Mouse (Mus musculus) MEL-GATA-1-ER (cell line): ENCODE results near the gene Tbata.

Experiments
- DNase-seq: peaks from one replicate; pipeline ENCODE4 v3.0.0-alpha.2; 2012; ENCODE audit warnings: low read depth; ENCODE audit errors: extremely low read depth

Tbata gene

GRCm38 (mm10) chr10:61171654-61172053 lies at the start of gene Tbata:
TSS of gene Tbata (plus strand) at chr10:61171954.
- DNase-seq, result no peak

GRCm38 (mm10) chr10:61123276-61123913 lies 48.4 kb upstream of the Tbata start:
- DNase-seq, result no peak

GRCm38 (mm10) chr10:61124462-61124861 lies 47.3 kb upstream of the Tbata start:
- no peak for DNase-seq

GRCm38 (mm10) chr10:61128701-61129365 lies 42.9 kb upstream of the Tbata start:
- no peak for DNase-seq

GRCm38 (mm10) chr10:61130959-61131358 lies 40.8 kb upstream of the Tbata start:
- no peak for DNase-seq

- no peak for DNase-seq
These were observed 37.7 kb upstream of the Tbata start for GRCm38 (mm10) chr10:61134041-61134440.

- no peak for DNase-seq
These were observed 36.4 kb upstream of the Tbata start for GRCm38 (mm10) chr10:61135226-61135839.

- no peak for DNase-seq
These were observed 34.2 kb upstream of the Tbata start for GRCm38 (mm10) chr10:61137567-61137966.

- DNase-seq, result no peak
These were observed 28.4 kb upstream of the Tbata start for GRCm38 (mm10) chr10:61143343-61143742.

GRCm38 (mm10) chr10:61145766-61146118 lies 26.0 kb upstream of the Tbata start:
- no peak for DNase-seq

GRCm38 (mm10) chr10:61146119-61146806 lies 25.5 kb upstream of the Tbata start:
- no peak for DNase-seq

GRCm38 (mm10) chr10:61146807-61147156 lies 25.0 kb upstream of the Tbata start:
- DNase-seq, result no peak

GRCm38 (mm10) chr10:61147157-61148040 lies 24.4 kb upstream of the Tbata start, which contains the start of gene Sgpl1:
TSS of gene Sgpl1 (minus strand) at chr10:61147703.
- peak; percentile 43 for DNase-seq

GRCm38 (mm10) chr10:61149476-61149875 lies 22.3 kb upstream of the Tbata start:
- DNase-seq, result no peak

GRCm38 (mm10) chr10:61150616-61151015 lies 21.1 kb upstream of the Tbata start:
- no peak for DNase-seq

GRCm38 (mm10) chr10:61152131-61152530 lies 19.6 kb upstream of the Tbata start:
- no peak for DNase-seq

GRCm38 (mm10) chr10:61155611-61156010 lies 16.1 kb upstream of the Tbata start:
- no peak for DNase-seq

- DNase-seq, result no peak
These were observed 15.3 kb upstream of the Tbata start for GRCm38 (mm10) chr10:61156453-61156852.

GRCm38 (mm10) chr10:61158594-61158993 lies 13.2 kb upstream of the Tbata start:
- DNase-seq, result no peak

GRCm38 (mm10) chr10:61160089-61160488 lies 11.7 kb upstream of the Tbata start:
- DNase-seq, result no peak

- DNase-seq, result no peak
These were observed 11.1 kb upstream of the Tbata start for GRCm38 (mm10) chr10:61160671-61161070.
